Mouse (Mus musculus) heart, embryonic 14.5 days (tissue): ENCODE measurements around the gene Fancc. TPM values are rescaled to one million over a fixed set of nuclear protein-coding genes. Genes with fewer than 3 reads are reported as not detected.

Experiments
- ATAC-seq: fragments of 200-750 bp; cut with Nextera tagmentation; 2 replicates; pipeline ENCODE4 v1.8.0; 2017; ENCODE audit warnings: low read depth, moderate TSS enrichment; ENCODE audit not compliant: insufficient number of reproducible peaks, insufficient read depth, low FRiP score
- H3K27ac ChIP-seq, 2 experiments: fragments of 200-500 bp in 1 of 2; fragments of 300-500 bp in 1 of 2; sonication (generic) in 1 of 2; replicated peaks in 1 of 2; 2 replicates each; pipeline ENCODE4 v1.5.1; 2012 to 2014; ENCODE audit warnings: low read depth in 2 of 2, low read length in 2 of 2, control low read depth in 1 of 2, mild to moderate bottlenecking in 1 of 2, mixed read lengths in 1 of 2; ENCODE audit not compliant: control insufficient read depth in 1 of 2, insufficient read depth in 1 of 2
- H3K27me3 ChIP-seq: fragments of 300-500 bp; sonication (generic); 2 replicates; pipeline ENCODE4 v1.6.1; 2014; ENCODE audit warnings: mild to moderate bottlenecking, low read length, control low read depth; ENCODE audit not compliant: control insufficient read depth, insufficient read depth
- H3K36me3 ChIP-seq: fragments of 300-500 bp; sonication (generic); 2 replicates; pipeline ENCODE4 v1.6.1; 2014; ENCODE audit warnings: mild to moderate bottlenecking, control low read depth, low read length, mixed read lengths; ENCODE audit not compliant: control insufficient read depth, insufficient read depth
- H3K4me1 ChIP-seq, 2 experiments: fragments of 200-500 bp in 1 of 2; fragments of 300-500 bp in 1 of 2; sonication (generic) in 1 of 2; 2 replicates each; pipeline ENCODE4 v1.6.1; 2012 to 2014; ENCODE audit warnings: low read length in 2 of 2, control low read depth in 1 of 2, mixed read lengths in 1 of 2; ENCODE audit not compliant: control insufficient read depth in 2 of 2, insufficient read depth in 2 of 2
- H3K4me2 ChIP-seq: fragments of 300-500 bp; sonication (generic); 2 replicates; pipeline ENCODE4 v1.6.1; 2014; ENCODE audit warnings: mild to moderate bottlenecking, low read length
- H3K4me3 ChIP-seq, 2 experiments: fragments of 200-500 bp in 1 of 2; fragments of 300-500 bp in 1 of 2; sonication (generic) in 1 of 2; 2 replicates each; pipeline ENCODE4 v1.5.1; 2012 to 2014; ENCODE audit warnings: low read length in 2 of 2, mild to moderate bottlenecking in 2 of 2, control low read depth in 1 of 2, low read depth in 1 of 2, moderate library complexity in 1 of 2; ENCODE audit not compliant: control insufficient read depth in 1 of 2, insufficient read depth in 1 of 2
- H3K9ac ChIP-seq: fragments of 300-500 bp; sonication (generic); 2 replicates; pipeline ENCODE4 v1.6.1; 2014; ENCODE audit warnings: mild to moderate bottlenecking, low read length
- H3K9me3 ChIP-seq: fragments of 300-500 bp; sonication (generic); 2 replicates; pipeline ENCODE4 v1.6.1; 2016; ENCODE audit warnings: low read length, control low read depth; ENCODE audit not compliant: control insufficient read depth
- WGBS: fragments of 180-500 bp; shearing (Covaris S2); extraction: QIAGEN DNeasy Blood & Tissue Kit; methylation state at CpG from one replicate; pipeline ENCODE4 v1.1.7; 2014; 5-methylcytosine and 5-hydroxymethylcytosine counted together
- polyA plus RNA-seq: library from polyadenylated mRNA; unstranded; fragments of >200 nt; fragmentation: Nextera tagmentation; extraction: Ambion mirVana; gene quantifications from 2 replicates; pipeline ENCODE4 v1.2.1, GENCODE M21; 2014

Gene Fancc
- polyA plus RNA-seq, 1 experiment from 2014 or later, result 15.5 TPM

GRCm38 (mm10) chr13:63260133-63260532 is 236.9 kb downstream of the Fancc start:
- H3K27me3 ChIP-seq, result no peaks in the 10 kb centered on the region
- H3K4me2 ChIP-seq, result peak overlapping the region; percentile 49
- H3K4me3 ChIP-seq, result no peak overlapping the region
- H3K9me3 ChIP-seq, result no peaks in the 10 kb centered on the region
- H3K9ac ChIP-seq, result peak overlapping the region; percentile 63; the same call in 1 of the 2 replicates
- ATAC-seq, result no peak
- H3K36me3 ChIP-seq, result peaks cover 28% of the 10 kb centered on the region
- WGBS, result 13% methylated on average over 4 of the region's 4 CpGs
- peak overlapping the region; percentile 92 to 94 for H3K27ac ChIP-seq
- H3K4me1 ChIP-seq, result peaks cover 48 to 73% of the 10 kb centered on the region in 2 experiments

GRCm38 (mm10) chr13:63258671-63259070 is 238.4 kb downstream of the Fancc start:
- peaks cover 52 to 88% of the 10 kb centered on the region in 2 experiments for H3K4me1 ChIP-seq
- H3K4me2 ChIP-seq, result no peak overlapping the region
- peaks cover 36% of the 10 kb centered on the region for H3K36me3 ChIP-seq
- no peak overlapping the region for H3K9ac ChIP-seq
- H3K4me3 ChIP-seq, result no peak overlapping the region
- no peak for ATAC-seq
- WGBS, result 84% methylated on average over 4 of the region's 4 CpGs
- peak overlapping the region; percentile 34 to 50 for H3K27ac ChIP-seq
- no peaks in the 10 kb centered on the region for H3K27me3 ChIP-seq
- no peaks in the 10 kb centered on the region for H3K9me3 ChIP-seq

- Histone ChIP-seq H3K27me3 (no peaks in the 10 kb centered on the region), H3K9me3 (no peaks in the 10 kb centered on the region), H3K4me2 (no peak overlapping the region), H3K4me1 (peaks cover 51 to 89% of the 10 kb centered on the region in 2 experiments), H3K27ac (peak overlapping the region; percentile 34 to 50), H3K36me3 (peaks cover 31% of the 10 kb centered on the region), H3K9ac (no peak overlapping the region), H3K4me3 (no peak overlapping the region)
- ATAC-seq, result no peak
- WGBS, result 48% methylated on average over 6 of the region's 6 CpGs
Observed at GRCm38 (mm10) chr13:63258167-63258582, 238.9 kb downstream of the Fancc start.

- H3K9me3 ChIP-seq, result no peaks in the 10 kb centered on the region
- H3K27me3 ChIP-seq, result no peaks in the 10 kb centered on the region
- H3K9ac ChIP-seq, result no peak overlapping the region
- H3K4me3 ChIP-seq, result no peak overlapping the region
- no peak overlapping the region for H3K4me2 ChIP-seq
- H3K27ac ChIP-seq, result peak overlapping the region; percentile 21 to 37; a peak in 2 of 4 replicates
- ATAC-seq, result no peak; the same call in 1 of the 2 replicates
- H3K36me3 ChIP-seq, result peaks cover 19% of the 10 kb centered on the region
- 44% methylated on average over 7 of the region's 7 CpGs for WGBS
- H3K4me1 ChIP-seq, result peaks cover 53 to 92% of the 10 kb centered on the region in 2 experiments
Observed at GRCm38 (mm10) chr13:63256807-63257206, 240.3 kb downstream of the Fancc start.

GRCm38 (mm10) chr13:63256146-63256545 is 240.9 kb downstream of the Fancc start:
- Histone ChIP-seq H3K27ac (peak overlapping the region in 1 of 2 experiments; percentile 56; a peak in 3 of 4 replicates), H3K4me3 (no peak overlapping the region), H3K27me3 (no peaks in the 10 kb centered on the region), H3K9me3 (no peaks in the 10 kb centered on the region), H3K4me1 (peaks cover 51 to 92% of the 10 kb centered on the region in 2 experiments), H3K9ac (no peak overlapping the region), H3K4me2 (no peak overlapping the region), H3K36me3 (peaks cover 17% of the 10 kb centered on the region)
- ATAC-seq, result no peak
- WGBS, result 73% methylated on average over 6 of the region's 6 CpGs

- H3K4me2 ChIP-seq, result no peak overlapping the region
- 65% methylated on average over 5 of the region's 5 CpGs for WGBS
- H3K4me3 ChIP-seq, result no peak overlapping the region
- no peak overlapping the region for H3K9ac ChIP-seq
- no peaks in the 10 kb centered on the region for H3K27me3 ChIP-seq
- H3K36me3 ChIP-seq, result peaks cover 17% of the 10 kb centered on the region
- H3K9me3 ChIP-seq, result no peaks in the 10 kb centered on the region
- peaks cover 47 to 92% of the 10 kb centered on the region in 2 experiments for H3K4me1 ChIP-seq
- H3K27ac ChIP-seq, result peak overlapping the region; percentile 56 to 67
- no peak for ATAC-seq
Observed at GRCm38 (mm10) chr13:63255519-63256011, 241.5 kb downstream of the Fancc start.

- ATAC-seq, result no peak
- H3K9me3 ChIP-seq, result no peaks in the 10 kb centered on the region
- H3K9ac ChIP-seq, result no peak overlapping the region
- peaks cover 48 to 94% of the 10 kb centered on the region in 2 experiments for H3K4me1 ChIP-seq
- WGBS, result 89% methylated on average over 7 of the region's 7 CpGs
- H3K36me3 ChIP-seq, result peaks cover 17% of the 10 kb centered on the region
- H3K27ac ChIP-seq, result peak overlapping the region in 1 of 2 experiments; percentile 70; a peak in 2 of 4 replicates
- no peaks in the 10 kb centered on the region for H3K27me3 ChIP-seq
- no peak overlapping the region for H3K4me3 ChIP-seq
- no peak overlapping the region for H3K4me2 ChIP-seq
Observed at GRCm38 (mm10) chr13:63253886-63254636, 243.0 kb downstream of the Fancc start.
